Mouse (Mus musculus): Measurements from ENCODE around the gene Lpar3. TPM values are rescaled to one million over a fixed set of nuclear protein-coding genes. Genes with fewer than 3 reads are reported as not detected.
A peak's percentile ranks its signal among the peaks of the same experiment; 100 is the strongest.

The Lpar3 gene
- polyA plus RNA-seq, 1 experiment, result 0.25 TPM

- Histone ChIP-seq H3K4me3 (ENCODE audit: insufficient read depth, poor library complexity, severe bottlenecking) (no peak overlapping the region), H3K27me3 (ENCODE audit: control insufficient read depth, insufficient read depth, insufficient read length) (no peaks in the 10 kb centered on the region)
- peak; percentile 64 for TF ChIP-seq MAX (IDR thresholded peaks at IDR 0.05)
- no peak for TF ChIP-seq CTCF (IDR thresholded peaks at IDR 0.05; ENCODE audit: control insufficient read depth, insufficient read depth, insufficient read length)
- TF ChIP-seq USF1 (IDR thresholded peaks at IDR 0.05; ENCODE audit: low read depth), result no peak
- TF ChIP-seq MYOD1 (IDR thresholded peaks at IDR 0.05; ENCODE audit: control insufficient read depth, insufficient read length, low read depth), result no peak
- no peak for TF ChIP-seq MYOG (IDR thresholded peaks at IDR 0.05; ENCODE audit: control insufficient read depth, extremely low read depth, insufficient read length)
- peak; percentile 73 for TF ChIP-seq FOSL1 (IDR thresholded peaks at IDR 0.05; ENCODE audit: insufficient read depth, low read length, poor library complexity, severe bottlenecking)
- TF ChIP-seq CEBPB (IDR thresholded peaks at IDR 0.05; ENCODE audit: low read depth), result no peak
These were observed 4.4 kb downstream of the Lpar3 start for GRCm38 (mm10) chr3:146225061-146225761.

GRCm38 (mm10) chr3:146227427-146227826, 6.7 kb downstream of the Lpar3 start:
- H3K79me3 ChIP-seq (ENCODE audit: low read depth), result no peaks in the 10 kb centered on the region
- no peaks in the 10 kb centered on the region for H3K27me3 ChIP-seq (ENCODE audit: control insufficient read depth, insufficient read depth, insufficient read length)
- H3ac ChIP-seq (ENCODE audit: control insufficient read depth, insufficient read length, low read depth), result no peak overlapping the region
- no peaks in the 10 kb centered on the region for H3K79me2 ChIP-seq (ENCODE audit: control insufficient read depth, insufficient read depth)
- no peak for TF ChIP-seq MYOD1 (IDR thresholded peaks at IDR 0.05; ENCODE audit: control insufficient read depth, insufficient read length, low read depth)
- TF ChIP-seq CTCF (IDR thresholded peaks at IDR 0.05; ENCODE audit: control insufficient read depth, insufficient read depth, insufficient read length), result no peak
- no peak for TF ChIP-seq USF1 (IDR thresholded peaks at IDR 0.05; ENCODE audit: low read depth)
- TF ChIP-seq CEBPB (IDR thresholded peaks at IDR 0.05; ENCODE audit: low read depth), result no peak
- TF ChIP-seq MYOG (IDR thresholded peaks at IDR 0.05; ENCODE audit: control insufficient read depth, extremely low read depth, insufficient read length), result no peak
- no peak for TF ChIP-seq FOSL1 (IDR thresholded peaks at IDR 0.05; ENCODE audit: insufficient read depth, low read length, poor library complexity, severe bottlenecking)
- TF ChIP-seq MAX (IDR thresholded peaks at IDR 0.05), result no peak
- no peaks in the 10 kb centered on the region for H3K36me3 ChIP-seq (ENCODE audit: control insufficient read depth, insufficient read depth)
- no peak overlapping the region for H3K4me3 ChIP-seq (ENCODE audit: insufficient read depth, poor library complexity, severe bottlenecking)

More at GRCm38 (mm10) chr3:146225061-146225761, 4.4 kb downstream of the Lpar3 start:
- Histone ChIP-seq H3K79me3 (ENCODE audit: low read depth) (no peaks in the 10 kb centered on the region), H3K36me3 (ENCODE audit: control insufficient read depth, insufficient read depth) (no peaks in the 10 kb centered on the region), H3K79me2 (ENCODE audit: control insufficient read depth, insufficient read depth) (no peaks in the 10 kb centered on the region), H3ac (ENCODE audit: control insufficient read depth, insufficient read length, low read depth) (no peak overlapping the region)

GRCm38 (mm10) chr3:146228559-146229310, 8.0 kb downstream of the Lpar3 start:
- TF ChIP-seq MYOG (IDR thresholded peaks at IDR 0.05; ENCODE audit: control insufficient read depth, extremely low read depth, insufficient read length) (no peak), MYOD1 (IDR thresholded peaks at IDR 0.05; ENCODE audit: control insufficient read depth, insufficient read length, low read depth) (no peak), USF1 (IDR thresholded peaks at IDR 0.05; ENCODE audit: low read depth) (no peak), CEBPB (IDR thresholded peaks at IDR 0.05; ENCODE audit: low read depth) (no peak), CTCF (IDR thresholded peaks at IDR 0.05; ENCODE audit: control insufficient read depth, insufficient read depth, insufficient read length) (no peak), FOSL1 (IDR thresholded peaks at IDR 0.05; ENCODE audit: insufficient read depth, low read length, poor library complexity, severe bottlenecking) (no peak), MAX (IDR thresholded peaks at IDR 0.05) (no peak)
- Histone ChIP-seq H3K27me3 (ENCODE audit: control insufficient read depth, insufficient read depth, insufficient read length) (no peaks in the 10 kb centered on the region), H3ac (ENCODE audit: control insufficient read depth, insufficient read length, low read depth) (no peak overlapping the region), H3K4me3 (ENCODE audit: insufficient read depth, poor library complexity, severe bottlenecking) (no peak overlapping the region), H3K36me3 (ENCODE audit: control insufficient read depth, insufficient read depth) (no peaks in the 10 kb centered on the region), H3K79me2 (ENCODE audit: control insufficient read depth, insufficient read depth) (no peaks in the 10 kb centered on the region), H3K79me3 (ENCODE audit: low read depth) (no peaks in the 10 kb centered on the region)

GRCm38 (mm10) chr3:146232708-146233107, 11.9 kb downstream of the Lpar3 start:
- H3K36me3 ChIP-seq (ENCODE audit: control insufficient read depth, insufficient read depth), result no peaks in the 10 kb centered on the region
- H3ac ChIP-seq (ENCODE audit: control insufficient read depth, insufficient read length, low read depth), result no peak overlapping the region
- no peaks in the 10 kb centered on the region for H3K79me2 ChIP-seq (ENCODE audit: control insufficient read depth, insufficient read depth)
- no peaks in the 10 kb centered on the region for H3K27me3 ChIP-seq (ENCODE audit: control insufficient read depth, insufficient read depth, insufficient read length)
- H3K79me3 ChIP-seq (ENCODE audit: low read depth), result no peaks in the 10 kb centered on the region
- TF ChIP-seq FOSL1 (IDR thresholded peaks at IDR 0.05; ENCODE audit: insufficient read depth, low read length, poor library complexity, severe bottlenecking) (no peak), CEBPB (IDR thresholded peaks at IDR 0.05; ENCODE audit: low read depth) (no peak), MAX (IDR thresholded peaks at IDR 0.05) (no peak), MYOG (IDR thresholded peaks at IDR 0.05; ENCODE audit: control insufficient read depth, extremely low read depth, insufficient read length) (no peak), USF1 (IDR thresholded peaks at IDR 0.05; ENCODE audit: low read depth) (no peak), CTCF (IDR thresholded peaks at IDR 0.05; ENCODE audit: control insufficient read depth, insufficient read depth, insufficient read length) (no peak), MYOD1 (IDR thresholded peaks at IDR 0.05; ENCODE audit: control insufficient read depth, insufficient read length, low read depth) (no peak)
- H3K4me3 ChIP-seq (ENCODE audit: insufficient read depth, poor library complexity, severe bottlenecking), result no peak overlapping the region

- Histone ChIP-seq H3ac (ENCODE audit: control insufficient read depth, insufficient read length, low read depth) (no peak overlapping the region), H3K27me3 (ENCODE audit: control insufficient read depth, insufficient read depth, insufficient read length) (no peaks in the 10 kb centered on the region), H3K4me3 (ENCODE audit: insufficient read depth, poor library complexity, severe bottlenecking) (no peak overlapping the region), H3K79me3 (ENCODE audit: low read depth) (no peaks in the 10 kb centered on the region), H3K36me3 (ENCODE audit: control insufficient read depth, insufficient read depth) (no peaks in the 10 kb centered on the region), H3K79me2 (ENCODE audit: control insufficient read depth, insufficient read depth) (no peaks in the 10 kb centered on the region)
- no peak for TF ChIP-seq FOSL1 (IDR thresholded peaks at IDR 0.05; ENCODE audit: insufficient read depth, low read length, poor library complexity, severe bottlenecking)
- TF ChIP-seq USF1 (IDR thresholded peaks at IDR 0.05; ENCODE audit: low read depth), result no peak
- no peak for TF ChIP-seq MAX (IDR thresholded peaks at IDR 0.05)
- TF ChIP-seq CEBPB (IDR thresholded peaks at IDR 0.05; ENCODE audit: low read depth), result no peak
- TF ChIP-seq MYOG (IDR thresholded peaks at IDR 0.05; ENCODE audit: control insufficient read depth, extremely low read depth, insufficient read length), result no peak
- TF ChIP-seq CTCF (IDR thresholded peaks at IDR 0.05; ENCODE audit: control insufficient read depth, insufficient read depth, insufficient read length), result no peak
- TF ChIP-seq MYOD1 (IDR thresholded peaks at IDR 0.05; ENCODE audit: control insufficient read depth, insufficient read length, low read depth), result no peak
These were observed 13.0 kb downstream of the Lpar3 start for GRCm38 (mm10) chr3:146233741-146234140.

Data from C2C12 (cell line).